Mouse (Mus musculus): Measurements from ENCODE around the gene Slc25a17. TPM values are rescaled to one million over a fixed set of nuclear protein-coding genes. Genes with fewer than 3 reads are reported as not detected.

Gene Slc25a17
- polyA plus RNA-seq, 1 experiment from 2014 or later: 105 TPM

GRCm38 (mm10) chr15:81324979-81325378, 35.6 kb downstream of the Slc25a17 start:
- Histone ChIP-seq H3K27me3 (ENCODE audit: control insufficient read depth, insufficient read depth, low read length) (no peaks in the 10 kb centered on the region), H3K9me3 (ENCODE audit: control insufficient read depth, low read length) (no peaks in the 10 kb centered on the region), H3K4me3 (ENCODE audit: low read depth, low read length) (no peak overlapping the region), H3K36me3 (ENCODE audit: control insufficient read depth, insufficient read depth, low read length) (no peaks in the 10 kb centered on the region; the same call in 1 of the 2 replicates), H3K9ac (ENCODE audit: low read length) (no peak overlapping the region), H3K4me1 (replicated peaks; ENCODE audit: control insufficient read depth, insufficient read depth, low read length) (no peaks in the 10 kb centered on the region), H3K27ac (ENCODE audit: low read depth, low read length) (no peak overlapping the region), H3K4me2 (ENCODE audit: low read depth, low read length, severe bottlenecking) (no peak overlapping the region)
- no peak for ATAC-seq (replicated peaks; ENCODE audit: low FRiP score)
- 79% methylated on average over 4 of the region's 4 CpGs for WGBS
- no peak for DNase-seq (ENCODE audit: low spot score)

- no peak for DNase-seq (ENCODE audit: low spot score)
- Histone ChIP-seq H3K4me2 (ENCODE audit: low read depth, low read length, severe bottlenecking) (no peak overlapping the region), H3K36me3 (ENCODE audit: control insufficient read depth, insufficient read depth, low read length) (peaks cover 6% of the 10 kb centered on the region; the same call in 1 of the 2 replicates), H3K9me3 (ENCODE audit: control insufficient read depth, low read length) (no peaks in the 10 kb centered on the region), H3K27me3 (ENCODE audit: control insufficient read depth, insufficient read depth, low read length) (no peaks in the 10 kb centered on the region), H3K9ac (ENCODE audit: low read length) (no peak overlapping the region), H3K27ac (ENCODE audit: low read depth, low read length) (no peak overlapping the region), H3K4me3 (ENCODE audit: low read depth, low read length) (no peak overlapping the region), H3K4me1 (replicated peaks; ENCODE audit: control insufficient read depth, insufficient read depth, low read length) (no peaks in the 10 kb centered on the region)
- no peak for ATAC-seq (replicated peaks; ENCODE audit: low FRiP score)
- WGBS: 89% methylated on average over 3 of the region's 3 CpGs
These were observed 40.5 kb downstream of the Slc25a17 start for GRCm38 (mm10) chr15:81320137-81320536.

GRCm38 (mm10) chr15:81319462-81319861, 41.1 kb downstream of the Slc25a17 start:
- no peak for DNase-seq (ENCODE audit: low spot score)
- Histone ChIP-seq H3K27ac (ENCODE audit: low read depth, low read length) (no peak overlapping the region), H3K27me3 (ENCODE audit: control insufficient read depth, insufficient read depth, low read length) (no peaks in the 10 kb centered on the region), H3K9me3 (ENCODE audit: control insufficient read depth, low read length) (no peaks in the 10 kb centered on the region), H3K4me1 (replicated peaks; ENCODE audit: control insufficient read depth, insufficient read depth, low read length) (no peaks in the 10 kb centered on the region), H3K36me3 (ENCODE audit: control insufficient read depth, insufficient read depth, low read length) (peaks cover 6% of the 10 kb centered on the region; the same call in 1 of the 2 replicates), H3K4me2 (ENCODE audit: low read depth, low read length, severe bottlenecking) (no peak overlapping the region), H3K9ac (ENCODE audit: low read length) (no peak overlapping the region), H3K4me3 (ENCODE audit: low read depth, low read length) (no peak overlapping the region)
- WGBS: 81% methylated on average over 9 of the region's 9 CpGs
- no peak for ATAC-seq (replicated peaks; ENCODE audit: low FRiP score)

GRCm38 (mm10) chr15:81313928-81314327, 46.7 kb downstream of the Slc25a17 start:
- Histone ChIP-seq H3K4me2 (ENCODE audit: low read depth, low read length, severe bottlenecking) (no peak overlapping the region), H3K9ac (ENCODE audit: low read length) (no peak overlapping the region), H3K27ac (ENCODE audit: low read depth, low read length) (no peak overlapping the region), H3K9me3 (ENCODE audit: control insufficient read depth, low read length) (no peaks in the 10 kb centered on the region), H3K27me3 (ENCODE audit: control insufficient read depth, insufficient read depth, low read length) (no peaks in the 10 kb centered on the region), H3K4me3 (ENCODE audit: low read depth, low read length) (no peak overlapping the region), H3K36me3 (ENCODE audit: control insufficient read depth, insufficient read depth, low read length) (no peaks in the 10 kb centered on the region), H3K4me1 (replicated peaks; ENCODE audit: control insufficient read depth, insufficient read depth, low read length) (no peaks in the 10 kb centered on the region)
- no peak for ATAC-seq (replicated peaks; ENCODE audit: low FRiP score)
- 98% methylated on average over 3 of the region's 3 CpGs for WGBS
- DNase-seq (ENCODE audit: low spot score): no peak

- H3K27ac ChIP-seq (ENCODE audit: low read depth, low read length): no peak overlapping the region
- no peak overlapping the region for H3K4me2 ChIP-seq (ENCODE audit: low read depth, low read length, severe bottlenecking)
- H3K27me3 ChIP-seq (ENCODE audit: control insufficient read depth, insufficient read depth, low read length): no peaks in the 10 kb centered on the region
- no peaks in the 10 kb centered on the region for H3K4me1 ChIP-seq (replicated peaks; ENCODE audit: control insufficient read depth, insufficient read depth, low read length)
- 64% methylated on average over 6 of the region's 6 CpGs for WGBS
- no peaks in the 10 kb centered on the region for H3K36me3 ChIP-seq (ENCODE audit: control insufficient read depth, insufficient read depth, low read length)
- no peak overlapping the region for H3K4me3 ChIP-seq (ENCODE audit: low read depth, low read length)
- no peaks in the 10 kb centered on the region for H3K9me3 ChIP-seq (ENCODE audit: control insufficient read depth, low read length)
- ATAC-seq (replicated peaks; ENCODE audit: low FRiP score) (no peak), DNase-seq (ENCODE audit: low spot score) (no peak)
- no peak overlapping the region for H3K9ac ChIP-seq (ENCODE audit: low read length)
These were observed 49.6 kb downstream of the Slc25a17 start for GRCm38 (mm10) chr15:81311026-81311425.

DNA sequence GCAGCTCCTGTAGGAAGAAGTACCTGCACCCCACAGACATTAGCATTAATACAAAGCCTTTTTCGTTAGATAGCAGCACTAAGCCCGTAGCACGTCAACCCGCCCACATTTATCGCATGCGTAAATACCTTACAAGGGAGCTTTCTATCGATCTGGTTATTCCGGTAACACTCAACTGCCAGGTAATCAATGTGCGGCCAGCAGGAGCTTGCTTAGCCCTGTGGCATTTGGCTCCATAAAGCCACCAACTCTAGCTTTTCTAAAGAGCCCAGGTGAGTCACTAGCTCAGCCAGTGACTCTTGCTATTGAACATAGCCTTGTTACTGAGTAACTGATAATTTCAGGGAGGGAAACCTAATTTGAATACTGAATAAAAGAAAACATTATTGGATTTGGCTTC, 50.3 kb downstream of the Slc25a17 start:
- H3K4me1 ChIP-seq (replicated peaks; ENCODE audit: control insufficient read depth, insufficient read depth, low read length): no peaks in the 10 kb centered on the region
- no peak overlapping the region for H3K4me3 ChIP-seq (ENCODE audit: low read depth, low read length)
- no peaks in the 10 kb centered on the region for H3K27me3 ChIP-seq (ENCODE audit: control insufficient read depth, insufficient read depth, low read length)
- ATAC-seq (replicated peaks; ENCODE audit: low FRiP score) (no peak), DNase-seq (ENCODE audit: low spot score) (no peak)
- H3K9ac ChIP-seq (ENCODE audit: low read length): no peak overlapping the region
- H3K9me3 ChIP-seq (ENCODE audit: control insufficient read depth, low read length): no peaks in the 10 kb centered on the region
- no peak overlapping the region for H3K27ac ChIP-seq (ENCODE audit: low read depth, low read length)
- no peak overlapping the region for H3K4me2 ChIP-seq (ENCODE audit: low read depth, low read length, severe bottlenecking)
- H3K36me3 ChIP-seq (ENCODE audit: control insufficient read depth, insufficient read depth, low read length): no peaks in the 10 kb centered on the region
- 93% methylated on average over 9 of the region's 9 CpGs for WGBS

GRCm38 (mm10) chr15:81308038-81308437, 52.6 kb downstream of the Slc25a17 start:
- Histone ChIP-seq H3K27me3 (ENCODE audit: control insufficient read depth, insufficient read depth, low read length) (no peaks in the 10 kb centered on the region), H3K4me3 (ENCODE audit: low read depth, low read length) (no peak overlapping the region), H3K36me3 (ENCODE audit: control insufficient read depth, insufficient read depth, low read length) (no peaks in the 10 kb centered on the region), H3K4me1 (replicated peaks; ENCODE audit: control insufficient read depth, insufficient read depth, low read length) (no peaks in the 10 kb centered on the region), H3K27ac (ENCODE audit: low read depth, low read length) (no peak overlapping the region), H3K4me2 (ENCODE audit: low read depth, low read length, severe bottlenecking) (no peak overlapping the region), H3K9ac (ENCODE audit: low read length) (no peak overlapping the region), H3K9me3 (ENCODE audit: control insufficient read depth, low read length) (no peaks in the 10 kb centered on the region)
- 97% methylated on average over 7 of the region's 7 CpGs for WGBS
- DNase-seq (ENCODE audit: low spot score): no peak
- ATAC-seq (replicated peaks; ENCODE audit: low FRiP score): no peak

GRCm38 (mm10) chr15:81306501-81306900, 54.1 kb downstream of the Slc25a17 start:
- Histone ChIP-seq H3K27me3 (ENCODE audit: control insufficient read depth, insufficient read depth, low read length) (no peaks in the 10 kb centered on the region), H3K36me3 (ENCODE audit: control insufficient read depth, insufficient read depth, low read length) (no peaks in the 10 kb centered on the region), H3K4me2 (ENCODE audit: low read depth, low read length, severe bottlenecking) (no peak overlapping the region), H3K9ac (ENCODE audit: low read length) (no peak overlapping the region), H3K4me1 (replicated peaks; ENCODE audit: control insufficient read depth, insufficient read depth, low read length) (no peaks in the 10 kb centered on the region), H3K9me3 (ENCODE audit: control insufficient read depth, low read length) (no peaks in the 10 kb centered on the region), H3K27ac (ENCODE audit: low read depth, low read length) (no peak overlapping the region), H3K4me3 (ENCODE audit: low read depth, low read length) (no peak overlapping the region)
- ATAC-seq (replicated peaks; ENCODE audit: low FRiP score): no peak
- DNase-seq (ENCODE audit: low spot score): no peak
- 93% methylated on average over 6 of the region's 6 CpGs for WGBS

- Histone ChIP-seq H3K27me3 (ENCODE audit: control insufficient read depth, insufficient read depth, low read length) (no peaks in the 10 kb centered on the region), H3K9ac (ENCODE audit: low read length) (no peak overlapping the region), H3K4me2 (ENCODE audit: low read depth, low read length, severe bottlenecking) (no peak overlapping the region), H3K27ac (ENCODE audit: low read depth, low read length) (no peak overlapping the region), H3K36me3 (ENCODE audit: control insufficient read depth, insufficient read depth, low read length) (no peaks in the 10 kb centered on the region), H3K4me3 (ENCODE audit: low read depth, low read length) (no peak overlapping the region), H3K9me3 (ENCODE audit: control insufficient read depth, low read length) (no peaks in the 10 kb centered on the region), H3K4me1 (replicated peaks; ENCODE audit: control insufficient read depth, insufficient read depth, low read length) (no peaks in the 10 kb centered on the region)
- WGBS: 87% methylated on average over 8 of the region's 8 CpGs
- DNase-seq (ENCODE audit: low spot score) (no peak), ATAC-seq (replicated peaks; ENCODE audit: low FRiP score) (no peak)
These were observed 55.6 kb downstream of the Slc25a17 start for GRCm38 (mm10) chr15:81305035-81305434.
